Mouse (Mus musculus) forebrain, embryonic 12.5 days (tissue): Measurements from ENCODE around the gene Hlcs. TPM values are rescaled to one million over a fixed set of nuclear protein-coding genes. Genes with fewer than 3 reads are reported as not detected.

ENCODE experiments used
- ATAC-seq: fragments of 200-750 bp; cut with Nextera tagmentation; 2 replicates; pipeline ENCODE4 v1.8.0; 2017; ENCODE audit warnings: moderate TSS enrichment; ENCODE audit not compliant: low FRiP score
- H3K27ac ChIP-seq: fragments of 300-500 bp; sonication (generic); 2 replicates; pipeline ENCODE4 v1.5.1; 2016; ENCODE audit warnings: mild to moderate bottlenecking
- H3K27me3 ChIP-seq: fragments of 300-500 bp; sonication (generic); 2 replicates; pipeline ENCODE4 v1.6.1; 2016; ENCODE audit warnings: mild to moderate bottlenecking
- H3K36me3 ChIP-seq: fragments of 300-500 bp; sonication (generic); replicated peaks from 2 replicates; pipeline ENCODE4 v1.6.1; 2016; ENCODE audit warnings: mild to moderate bottlenecking
- H3K4me1 ChIP-seq: fragments of 300-500 bp; sonication (generic); 2 replicates; pipeline ENCODE4 v1.6.1; 2016
- H3K4me2 ChIP-seq: fragments of 300-500 bp; sonication (generic); 2 replicates; pipeline ENCODE4 v1.6.1; 2016; ENCODE audit warnings: mild to moderate bottlenecking, moderate library complexity
- H3K4me3 ChIP-seq: fragments of 300-500 bp; sonication (generic); replicated peaks from 2 replicates; pipeline ENCODE4 v1.5.1; 2016; ENCODE audit warnings: mild to moderate bottlenecking
- H3K9ac ChIP-seq: fragments of 300-500 bp; sonication (generic); 2 replicates; pipeline ENCODE4 v1.6.1; 2016; ENCODE audit warnings: mild to moderate bottlenecking
- H3K9me3 ChIP-seq: fragments of 300-500 bp; sonication (generic); 2 replicates; pipeline ENCODE4 v1.6.1; 2016
- WGBS: fragments of 180-500 bp; shearing (Covaris S2); methylation state at CpG from one replicate; pipeline ENCODE4 v1.1.7; 2016; 5-methylcytosine and 5-hydroxymethylcytosine counted together
- polyA plus RNA-seq: library from polyadenylated mRNA; unstranded; fragments of >200 nt; fragmentation: Nextera tagmentation; extraction: Ambion mirVana; gene quantifications from 2 replicates; pipeline ENCODE4 v1.2.1, GENCODE M21; 2016

Hlcs gene
- polyA plus RNA-seq, 1 experiment from 2014 or later, result 13.6 TPM

GRCm38 (mm10) chr16:94155041-94155653 lies 158.2 kb downstream of the Hlcs start:
- H3K27ac ChIP-seq, result peak overlapping the region; percentile 15; the same call in 1 of the 2 replicates
- H3K4me2 ChIP-seq, result no peak overlapping the region
- peaks cover 18% of the 10 kb centered on the region; the same call in 1 of the 2 replicates for H3K27me3 ChIP-seq
- ATAC-seq, result peak; percentile 62
- H3K9me3 ChIP-seq, result no peaks in the 10 kb centered on the region
- H3K4me1 ChIP-seq, result peaks cover 26% of the 10 kb centered on the region
- 19% methylated on average over 14 of the region's 14 CpGs for WGBS
- no peak overlapping the region for H3K4me3 ChIP-seq
- H3K9ac ChIP-seq, result no peak overlapping the region
- H3K36me3 ChIP-seq, result no peaks in the 10 kb centered on the region

- WGBS, result 75% methylated on average over 15 of the region's 15 CpGs
- no peak overlapping the region for H3K27ac ChIP-seq
- no peak overlapping the region for H3K4me2 ChIP-seq
- no peak for ATAC-seq
- peaks cover 28% of the 10 kb centered on the region for H3K27me3 ChIP-seq
- H3K4me1 ChIP-seq, result peaks cover 36% of the 10 kb centered on the region
- H3K9me3 ChIP-seq, result no peaks in the 10 kb centered on the region
- H3K4me3 ChIP-seq, result no peak overlapping the region
- H3K9ac ChIP-seq, result no peak overlapping the region
- H3K36me3 ChIP-seq, result no peaks in the 10 kb centered on the region
These were observed 163.0 kb downstream of the Hlcs start for GRCm38 (mm10) chr16:94150125-94151103.

GRCm38 (mm10) chr16:94148139-94148538 lies 165.2 kb downstream of the Hlcs start:
- WGBS, result 23% methylated on average over 11 of the region's 11 CpGs
- Histone ChIP-seq H3K4me3 (no peak overlapping the region), H3K27me3 (peaks cover 31% of the 10 kb centered on the region), H3K9ac (peak overlapping the region; percentile 44; the same call in 1 of the 2 replicates), H3K36me3 (no peaks in the 10 kb centered on the region), H3K27ac (no peak overlapping the region), H3K4me2 (peak overlapping the region; percentile 21; the same call in 1 of the 2 replicates), H3K4me1 (peaks cover 36% of the 10 kb centered on the region), H3K9me3 (no peaks in the 10 kb centered on the region)
- no peak for ATAC-seq

- WGBS, result 13% methylated on average over 10 of the region's 10 CpGs
- H3K4me2 ChIP-seq, result peak overlapping the region; percentile 32
- peaks cover 29% of the 10 kb centered on the region for H3K4me1 ChIP-seq
- ATAC-seq, result peak; percentile 80
- peaks cover 22% of the 10 kb centered on the region for H3K27me3 ChIP-seq
- H3K4me3 ChIP-seq, result no peak overlapping the region
- H3K36me3 ChIP-seq, result no peaks in the 10 kb centered on the region; the same call in 1 of the 2 replicates
- no peak overlapping the region for H3K9ac ChIP-seq
- no peaks in the 10 kb centered on the region for H3K9me3 ChIP-seq
- H3K27ac ChIP-seq, result 0 out of 2 replicates have a peak overlapping the region, but pooled peaks have one; percentile 25
These were observed 170.0 kb downstream of the Hlcs start for GRCm38 (mm10) chr16:94143325-94143724.

GRCm38 (mm10) chr16:94140746-94141145 lies 172.6 kb downstream of the Hlcs start:
- Histone ChIP-seq H3K4me1 (peaks cover 24% of the 10 kb centered on the region), H3K9me3 (no peaks in the 10 kb centered on the region), H3K27me3 (peaks cover 16% of the 10 kb centered on the region), H3K9ac (no peak overlapping the region), H3K27ac (no peak overlapping the region), H3K36me3 (no peaks in the 10 kb centered on the region; the same call in 1 of the 2 replicates), H3K4me3 (no peak overlapping the region), H3K4me2 (no peak overlapping the region)
- WGBS, result 84% methylated on average over 10 of the region's 10 CpGs
- ATAC-seq, result no peak

- H3K4me3 ChIP-seq, result no peak overlapping the region
- H3K36me3 ChIP-seq, result peaks cover 3% of the 10 kb centered on the region
- H3K4me1 ChIP-seq, result no peaks in the 10 kb centered on the region
- ATAC-seq, result no peak
- no peak overlapping the region for H3K27ac ChIP-seq
- H3K9me3 ChIP-seq, result no peaks in the 10 kb centered on the region
- no peak overlapping the region for H3K9ac ChIP-seq
- no peak overlapping the region for H3K4me2 ChIP-seq
- WGBS, result 83% methylated on average over 10 of the region's 10 CpGs
- peaks cover 9% of the 10 kb centered on the region for H3K27me3 ChIP-seq
These were observed 179.2 kb downstream of the Hlcs start for GRCm38 (mm10) chr16:94134218-94134617.

- Histone ChIP-seq H3K4me2 (no peak overlapping the region), H3K4me3 (no peak overlapping the region), H3K4me1 (peaks cover 37% of the 10 kb centered on the region), H3K9me3 (no peaks in the 10 kb centered on the region), H3K27me3 (peaks cover 56% of the 10 kb centered on the region), H3K9ac (no peak overlapping the region), H3K36me3 (peaks cover 3% of the 10 kb centered on the region; the same call in 1 of the 2 replicates), H3K27ac (no peak overlapping the region)
- ATAC-seq, result peak; percentile 42; the same call in 1 of the 2 replicates
- 20% methylated on average over 2 of the region's 2 CpGs for WGBS
These were observed 185.0 kb downstream of the Hlcs start for GRCm38 (mm10) chr16:94128236-94128835.

- Histone ChIP-seq H3K27ac (no peak overlapping the region), H3K4me3 (no peak overlapping the region; the same call in 1 of the 2 replicates), H3K4me2 (peak overlapping the region; percentile 95), H3K4me1 (peaks cover 37% of the 10 kb centered on the region), H3K36me3 (no peaks in the 10 kb centered on the region), H3K9ac (no peak overlapping the region), H3K27me3 (peaks cover 76% of the 10 kb centered on the region), H3K9me3 (no peaks in the 10 kb centered on the region)
- WGBS, result 16% methylated on average over 9 of the region's 9 CpGs
- no peak for ATAC-seq
These were observed 187.2 kb downstream of the Hlcs start for GRCm38 (mm10) chr16:94126200-94126599.

- Histone ChIP-seq H3K36me3 (no peaks in the 10 kb centered on the region), H3K27ac (no peak overlapping the region), H3K9me3 (no peaks in the 10 kb centered on the region), H3K4me1 (peaks cover 37% of the 10 kb centered on the region), H3K27me3 (peaks cover 78% of the 10 kb centered on the region), H3K4me3 (peak overlapping the region; percentile 46), H3K4me2 (peak overlapping the region; percentile 95), H3K9ac (peak overlapping the region; percentile 59)
- peak; percentile 54 for ATAC-seq
- 2% methylated on average over 77 of the region's 83 CpGs for WGBS
These were observed 188.0 kb downstream of the Hlcs start for GRCm38 (mm10) chr16:94125172-94125981.

GRCm38 (mm10) chr16:94123247-94123646 lies 190.1 kb downstream of the Hlcs start:
- no peak overlapping the region for H3K27ac ChIP-seq
- no peak overlapping the region for H3K4me2 ChIP-seq
- ATAC-seq, result no peak
- H3K27me3 ChIP-seq, result peaks cover 83% of the 10 kb centered on the region
- H3K9ac ChIP-seq, result no peak overlapping the region
- no peaks in the 10 kb centered on the region for H3K9me3 ChIP-seq
- 81% methylated on average over 11 of the region's 11 CpGs for WGBS
- H3K4me3 ChIP-seq, result no peak overlapping the region
- H3K4me1 ChIP-seq, result peaks cover 32% of the 10 kb centered on the region
- H3K36me3 ChIP-seq, result no peaks in the 10 kb centered on the region

GRCm38 (mm10) chr16:94122347-94122746 lies 191.0 kb downstream of the Hlcs start:
- Histone ChIP-seq H3K4me2 (no peak overlapping the region), H3K4me3 (no peak overlapping the region), H3K27ac (no peak overlapping the region), H3K9me3 (no peaks in the 10 kb centered on the region), H3K4me1 (peaks cover 25% of the 10 kb centered on the region), H3K9ac (no peak overlapping the region), H3K27me3 (peaks cover 86% of the 10 kb centered on the region), H3K36me3 (no peaks in the 10 kb centered on the region)
- no peak for ATAC-seq
- 91% methylated on average over 3 of the region's 3 CpGs for WGBS
